Mouse (Mus musculus) lung, adult 2 months (tissue): ENCODE results near the gene Mmp24. TPM values are rescaled to one million over a fixed set of nuclear protein-coding genes. Genes with fewer than 3 reads are reported as not detected.

Experiments
- DNase-seq: peaks from one replicate; pipeline ENCODE4 v3.0.0; 2022
- H3K4me1 ChIP-seq: fragments of 200-500 bp; 2 replicates; pipeline ENCODE4 v1.6.1; 2011; ENCODE audit warnings: low read length; ENCODE audit not compliant: control insufficient read depth, insufficient read depth
- H3K4me3 ChIP-seq: fragments of 200-500 bp; replicated peaks from 2 replicates; pipeline ENCODE3; 2011; ENCODE audit warnings: low read depth, mild to moderate bottlenecking, control low read depth, low read length; ENCODE audit errors: extremely low read depth
- CTCF ChIP-seq: fragments of 200-500 bp; IDR thresholded peaks from 2 replicates; pipeline ENCODE4 v1.5.1; 2011; ENCODE audit warnings: mild to moderate bottlenecking, low read length, control low read depth; ENCODE audit not compliant: insufficient read depth
- POLR2A ChIP-seq: fragments of 200-500 bp; IDR thresholded peaks from 2 replicates; pipeline ENCODE4 v1.6.1; 2011; ENCODE audit warnings: low read depth, mild to moderate bottlenecking, control low read depth, low read length, borderline replicate concordance; ENCODE audit errors: extremely low read depth
- WGBS: fragments of 180-500 bp; shearing (Covaris S2); methylation state at CpG from one replicate; pipeline ENCODE4 v1.1.7; 2018; 5-methylcytosine and 5-hydroxymethylcytosine counted together
- polyA plus RNA-seq: library from polyadenylated mRNA; depleted of rRNA; stranded (reverse); fragments of >200 nt; gene quantifications from 2 replicates; pipeline ENCODE4 v1.2.3, GENCODE M21; 2012; rRNA removed

Mmp24 gene
- polyA plus RNA-seq, 1 experiment: 0.06 TPM

- 60% methylated on average over 3 of the region's 3 CpGs for WGBS
- no peak for TF ChIP-seq POLR2A
- TF ChIP-seq CTCF: no peak
- Histone ChIP-seq H3K4me1 (no peaks in the 10 kb centered on the region), H3K4me3 (no peak overlapping the region)
- DNase-seq: no peak
These were observed 62.8 kb downstream of the Mmp24 start for GRCm38 (mm10) chr2:155837961-155838360.

- no peak for DNase-seq
- Histone ChIP-seq H3K4me3 (no peak overlapping the region), H3K4me1 (no peaks in the 10 kb centered on the region)
- 81% methylated on average over 4 of the region's 4 CpGs for WGBS
- TF ChIP-seq CTCF (no peak), POLR2A (no peak)
These were observed 63.8 kb downstream of the Mmp24 start for GRCm38 (mm10) chr2:155838961-155839360.

GRCm38 (mm10) chr2:155846930-155847329 lies 71.8 kb downstream of the Mmp24 start:
- H3K4me3 ChIP-seq: no peak overlapping the region
- WGBS: 81% methylated on average over 8 of the region's 8 CpGs
- TF ChIP-seq POLR2A (no peak), CTCF (no peak)
- no peak for DNase-seq
- no peaks in the 10 kb centered on the region for H3K4me1 ChIP-seq

GRCm38 (mm10) chr2:155848291-155848690 lies 73.1 kb downstream of the Mmp24 start:
- H3K4me3 ChIP-seq: no peak overlapping the region
- peak; percentile 76 for DNase-seq
- H3K4me1 ChIP-seq: no peaks in the 10 kb centered on the region
- WGBS: 32% methylated on average over 6 of the region's 6 CpGs
- TF ChIP-seq POLR2A: no peak
- peak; percentile 92 for TF ChIP-seq CTCF

GRCm38 (mm10) chr2:155849464-155849863 lies 74.3 kb downstream of the Mmp24 start:
- no peak overlapping the region for H3K4me3 ChIP-seq
- no peaks in the 10 kb centered on the region for H3K4me1 ChIP-seq
- DNase-seq: no peak
- TF ChIP-seq CTCF (no peak), POLR2A (no peak)
- WGBS: 71% methylated on average over 7 of the region's 7 CpGs

GRCm38 (mm10) chr2:155850120-155850519 lies 75.0 kb downstream of the Mmp24 start:
- no peaks in the 10 kb centered on the region for H3K4me1 ChIP-seq
- no peak for TF ChIP-seq CTCF
- TF ChIP-seq POLR2A: no peak
- no peak overlapping the region for H3K4me3 ChIP-seq
- no peak for DNase-seq
- WGBS: 87% methylated on average over 7 of the region's 7 CpGs

- WGBS: 80% methylated on average over 5 of the region's 5 CpGs
- TF ChIP-seq CTCF: no peak
- TF ChIP-seq POLR2A: no peak
- no peaks in the 10 kb centered on the region for H3K4me1 ChIP-seq
These were observed 77.4 kb downstream of the Mmp24 start for GRCm38 (mm10) chr2:155852536-155852935.

GRCm38 (mm10) chr2:155860102-155860501 lies 85.0 kb downstream of the Mmp24 start:
- no peak for TF ChIP-seq POLR2A
- no peak for TF ChIP-seq CTCF
- Histone ChIP-seq H3K4me1 (no peaks in the 10 kb centered on the region), H3K4me3 (no peak overlapping the region)
- DNase-seq: no peak
- 77% methylated on average over 7 of the region's 7 CpGs for WGBS

More at GRCm38 (mm10) chr2:155852536-155852935, 77.4 kb downstream of the Mmp24 start:
- no peak for DNase-seq
- no peak overlapping the region for H3K4me3 ChIP-seq

- DNase-seq: no peak
- 92% methylated on average over 6 of the region's 6 CpGs for WGBS
- TF ChIP-seq POLR2A (no peak), CTCF (no peak)
- Histone ChIP-seq H3K4me1 (no peaks in the 10 kb centered on the region), H3K4me3 (no peak overlapping the region)
These were observed 86.4 kb downstream of the Mmp24 start for GRCm38 (mm10) chr2:155861581-155861980.

- TF ChIP-seq CTCF: no peak
- TF ChIP-seq POLR2A: no peak
- 80% methylated on average over 13 of the region's 13 CpGs for WGBS
- Histone ChIP-seq H3K4me3 (no peak overlapping the region), H3K4me1 (no peaks in the 10 kb centered on the region)
- DNase-seq: no peak
These were observed 87.6 kb downstream of the Mmp24 start for GRCm38 (mm10) chr2:155862573-155863300.

- TF ChIP-seq CTCF (no peak), POLR2A (no peak)
- no peak for DNase-seq
- Histone ChIP-seq H3K4me3 (no peak overlapping the region), H3K4me1 (no peaks in the 10 kb centered on the region)
- 68% methylated on average over 11 of the region's 11 CpGs for WGBS
These were observed 88.2 kb downstream of the Mmp24 start for GRCm38 (mm10) chr2:155863301-155863867.

Other genes starting within 250 kb of the Mmp24 start
- gene Gss, start 182.5 kb upstream of the Mmp24 start, polyA plus RNA-seq: 32.7 and 35.4 TPM in 2 replicates
- gene Myh7b, start 164.1 kb upstream of the Mmp24 start, polyA plus RNA-seq: 0.07 TPM in 1 of 2 replicates, not detected in the other
- 140 and 145 TPM in 2 replicates for gene Trpc4ap, start 83.0 kb upstream of the Mmp24 start, polyA plus RNA-seq
- gene Edem2, start 45.9 kb upstream of the Mmp24 start, polyA plus RNA-seq: 50.3 and 61.0 TPM in 2 replicates
- gene Gm17581, start 39.5 kb upstream of the Mmp24 start, polyA plus RNA-seq: not detected in 2 replicates
- gene Procr, start 24.2 kb upstream of the Mmp24 start, polyA plus RNA-seq: 3.2 and 4.5 TPM in 2 replicates
- gene BC029722, start 44.1 kb downstream of the Mmp24 start, polyA plus RNA-seq: 57.4 and 65.1 TPM in 2 replicates
- gene Eif6, start 51.6 kb downstream of the Mmp24 start, polyA plus RNA-seq: 85.1 and 112 TPM in 2 replicates
- gene Fam83c, start 59.5 kb downstream of the Mmp24 start, polyA plus RNA-seq: 0.03 and 2.1 TPM in 2 replicates
- gene Uqcc1, start 155.0 kb downstream of the Mmp24 start, polyA plus RNA-seq: 13.5 and 24.0 TPM in 2 replicates
- gene Gm15557, start 165.4 kb downstream of the Mmp24 start, polyA plus RNA-seq: not detected in 2 replicates
- gene Gdf5, start 170.0 kb downstream of the Mmp24 start, polyA plus RNA-seq: 0.37 and 0.59 TPM in 2 replicates
- gene Cep250, start 181.1 kb downstream of the Mmp24 start, polyA plus RNA-seq: 7.1 and 9.1 TPM in 2 replicates
- 1.0 and 1.8 TPM in 2 replicates for gene 6430550D23Rik, start 232.6 kb downstream of the Mmp24 start, polyA plus RNA-seq
- 227 and 260 TPM in 2 replicates for gene Ergic3, start 232.7 kb downstream of the Mmp24 start, polyA plus RNA-seq